Mouse (Mus musculus) fat pad, adult 2 months (tissue): ENCODE measurements around the gene Gsc2.
A peak's percentile ranks its signal among the peaks of the same experiment; 100 is the strongest.

Experiments
- DNase-seq: peaks from one replicate; pipeline ENCODE4 v3.0.0-alpha.2; 2011; ENCODE audit warnings: low read depth, low spot score; ENCODE audit errors: extremely low read depth

The Gsc2 gene

DNA sequence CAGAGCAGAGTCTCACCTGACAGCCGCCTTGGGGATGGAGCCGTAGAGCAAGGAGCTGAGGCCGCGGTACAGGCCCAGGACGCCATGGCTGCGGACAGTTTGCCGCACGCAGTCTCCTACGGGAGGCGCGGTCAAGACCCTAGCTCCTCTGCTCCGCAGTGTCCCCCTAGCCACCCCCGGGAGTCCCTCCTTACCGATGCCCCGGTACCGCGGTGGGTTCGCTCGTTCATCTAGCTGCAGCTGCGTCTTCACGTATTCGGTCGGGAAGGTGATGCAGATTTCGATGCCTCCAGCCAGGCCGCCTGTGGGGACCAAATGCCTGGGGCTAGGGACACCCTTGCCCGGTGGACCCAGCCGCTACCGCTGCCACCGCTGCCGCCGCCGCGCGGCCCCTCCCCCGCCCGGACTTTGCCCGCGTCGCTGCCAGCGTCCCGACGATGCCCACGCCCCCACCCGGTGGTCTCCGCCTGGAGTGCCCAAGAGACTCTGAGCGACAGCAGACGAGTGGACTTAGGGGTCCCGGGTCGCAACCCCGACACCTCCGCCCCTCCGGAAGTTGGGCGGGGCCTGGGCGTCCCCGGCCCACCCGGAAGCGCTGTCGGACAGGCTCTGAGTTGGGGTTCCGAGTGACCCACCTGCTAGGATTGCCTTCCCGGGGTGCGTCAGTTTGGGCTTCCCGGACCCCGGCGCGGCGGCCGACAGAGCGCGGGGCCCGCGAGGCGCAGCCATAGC lies 12.7 kb upstream of the Gsc2 start:
- no peak for DNase-seq

DNA sequence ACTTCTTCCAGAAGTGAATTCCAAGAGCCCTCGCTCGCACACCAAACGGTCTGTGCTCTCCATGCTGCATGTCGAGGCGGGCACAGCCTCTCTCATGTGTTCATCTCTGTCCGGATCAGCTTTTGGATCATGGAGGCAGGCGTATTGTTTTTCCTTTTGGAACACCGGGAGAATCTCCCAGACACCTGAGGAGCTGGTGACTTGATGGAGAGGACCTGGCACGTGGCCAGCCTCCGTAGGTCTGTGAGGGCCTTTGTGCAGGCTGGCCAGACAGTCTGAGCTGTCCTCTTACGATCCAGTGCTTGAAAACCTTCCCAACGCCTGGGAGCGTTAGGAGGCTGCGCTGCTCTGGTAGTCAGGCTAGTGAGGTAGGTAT lies 7.3 kb upstream of the Gsc2 start:
- no peak for DNase-seq

DNA sequence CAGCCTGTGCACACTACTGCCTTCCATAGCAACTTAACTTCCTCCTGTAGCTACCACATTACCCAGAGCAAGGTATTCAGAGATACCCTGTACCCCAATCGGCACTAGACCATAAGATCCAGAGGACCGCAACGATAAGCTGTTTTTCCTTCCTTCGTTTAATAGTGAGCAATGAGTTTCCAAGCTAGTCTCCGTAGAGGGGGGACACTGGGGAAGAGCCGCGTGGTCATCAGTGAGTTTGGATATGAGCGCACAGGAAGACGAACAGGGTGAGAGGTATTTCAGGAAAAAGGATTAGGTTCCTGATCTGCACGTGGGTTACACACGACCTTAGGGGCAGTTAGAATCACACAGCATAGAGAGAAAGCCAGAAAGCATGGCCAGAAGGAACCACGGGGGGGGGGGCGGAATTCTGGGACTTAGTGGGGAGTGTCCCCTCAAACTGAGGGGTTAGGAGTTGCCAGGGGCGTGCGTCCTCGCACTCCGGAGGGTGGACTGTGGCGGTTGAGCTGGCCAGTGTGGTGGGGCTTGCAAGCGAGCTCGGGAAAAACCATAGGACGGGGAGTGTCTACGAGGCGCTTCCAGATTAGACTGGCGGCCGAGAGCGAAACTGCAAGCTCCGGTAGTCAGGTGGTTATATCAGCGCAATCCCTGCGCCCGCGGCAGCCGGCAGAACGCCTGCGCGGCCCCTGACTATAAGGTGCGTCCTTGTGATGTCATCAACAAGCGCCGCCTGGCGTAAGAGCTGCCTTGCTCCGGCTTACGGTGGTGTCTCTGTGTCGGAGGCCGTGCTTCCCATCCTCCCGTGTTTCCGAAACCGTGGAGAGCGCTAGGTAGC lies 6.7 kb upstream of the Gsc2 start:
- DNase-seq = peak; percentile 61

DNA sequence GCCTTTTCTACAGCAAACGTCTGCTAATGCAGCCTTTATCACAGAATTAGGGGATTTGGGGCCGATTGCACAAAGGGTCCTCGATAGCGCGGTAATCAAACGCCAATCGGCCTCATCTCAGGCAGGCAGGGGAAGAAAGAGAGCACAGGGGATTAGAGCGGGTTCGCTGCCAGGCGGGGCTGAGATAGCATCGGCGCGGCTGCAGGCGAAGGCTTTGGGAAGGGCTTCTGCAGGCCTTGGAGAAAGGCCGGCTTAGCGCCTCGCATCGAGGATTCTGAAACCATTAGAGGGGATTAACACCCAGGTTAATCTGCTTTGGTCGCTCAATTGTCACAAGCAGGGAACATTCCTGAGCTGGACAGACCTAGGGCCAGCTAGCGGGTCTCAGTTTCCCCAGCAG lies 5.7 kb upstream of the Gsc2 start:
- DNase-seq = no peak

DNA sequence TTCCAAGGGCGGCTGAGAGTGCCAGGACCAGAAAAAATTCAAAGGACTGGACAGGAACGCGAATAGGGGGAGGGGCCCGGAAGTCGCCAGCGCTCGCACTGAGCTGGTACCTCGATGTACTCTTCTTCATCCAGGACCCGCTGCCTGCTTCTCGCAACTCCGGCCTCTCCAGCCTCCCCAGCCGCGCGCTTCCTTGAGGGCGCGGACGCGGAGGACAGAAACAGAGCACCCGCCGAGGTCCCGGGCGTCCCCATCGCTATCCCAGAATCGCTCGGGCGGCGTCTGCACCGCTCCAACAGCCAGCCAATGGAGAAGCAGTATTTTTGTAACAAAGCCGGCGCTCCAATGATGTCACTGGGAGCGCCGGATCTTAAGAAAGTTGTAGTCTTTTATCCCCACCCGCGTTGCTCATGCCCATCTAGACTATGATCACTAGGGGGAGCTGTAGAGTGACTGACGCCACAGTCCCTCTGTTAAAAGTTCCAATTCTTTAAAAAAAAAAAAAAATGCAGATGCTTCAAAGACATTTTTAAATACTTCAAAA lies 3.7 kb downstream of the Gsc2 start, which contains the start of gene Ess2:
Ess2 (minus strand) TSS at position 297 of the 544 bp plus-strand sequence.
- DNase-seq = peak; percentile 68

DNA sequence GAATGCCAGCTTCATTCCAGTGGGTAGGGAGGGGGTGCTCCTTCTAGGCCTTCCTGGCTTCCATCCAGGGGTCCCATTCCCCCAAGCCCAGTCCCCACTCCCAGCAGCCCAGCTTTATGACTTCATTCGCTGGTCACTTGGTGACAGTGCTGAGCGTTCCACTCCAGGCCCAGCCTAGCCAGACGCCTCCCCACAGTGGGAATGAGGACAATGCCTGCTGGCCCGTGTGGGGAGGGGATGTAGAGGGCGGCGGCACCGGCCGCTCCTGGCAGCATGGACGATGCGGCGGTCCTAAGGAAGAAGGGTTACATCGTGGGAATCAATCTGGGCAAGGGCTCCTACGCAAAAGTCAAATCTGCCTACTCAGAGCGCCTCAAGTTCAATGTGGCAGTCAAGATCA lies 16.4 kb downstream of the Gsc2 start, which contains the start of the genes Dgcr2 and Tssk2:
Dgcr2 (minus strand) TSS at position 101 of the 400 bp plus-strand sequence.
Tssk2 (plus strand) TSS at position 176 of the 400 bp plus-strand sequence.
- DNase-seq = no peak

DNA sequence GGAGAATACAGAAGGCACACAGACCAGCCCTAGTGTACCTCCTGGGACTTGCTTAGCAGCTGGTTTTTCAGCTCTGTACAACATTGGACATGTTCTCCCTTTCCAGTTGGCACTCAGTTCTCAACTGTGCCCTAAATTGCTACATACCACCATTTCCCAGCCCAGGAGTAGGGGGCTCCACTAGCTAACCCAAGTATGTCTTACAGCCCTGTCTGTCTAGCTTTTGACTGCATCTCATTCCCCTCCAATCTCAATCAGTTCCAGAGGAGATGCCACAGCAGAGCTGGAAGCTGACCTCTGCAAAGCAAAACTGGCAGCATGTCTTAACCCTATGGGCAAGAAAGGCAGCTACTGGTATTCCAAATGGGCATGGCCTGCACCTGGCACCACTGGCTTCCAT lies 18.8 kb downstream of the Gsc2 start:
- DNase-seq = no peak

DNA sequence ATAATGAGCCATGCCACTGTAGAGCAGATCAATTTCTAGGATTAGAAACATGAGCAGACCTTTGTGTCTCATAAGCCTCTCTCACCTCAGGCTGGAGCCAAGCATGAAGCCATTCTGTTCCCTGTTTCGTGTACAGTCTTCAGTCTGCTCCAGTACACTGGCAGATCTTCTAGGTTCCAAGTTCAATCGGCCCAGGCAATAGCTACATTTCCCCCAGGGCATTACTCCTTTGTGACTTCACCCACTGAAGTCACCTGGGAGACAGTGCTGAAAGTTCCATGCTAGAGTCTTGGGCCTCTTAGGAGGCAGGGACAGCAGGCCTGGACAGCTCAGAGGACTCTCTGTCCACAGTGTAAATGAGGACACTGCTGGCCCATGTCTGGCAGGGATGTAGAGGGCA lies 20.9 kb downstream of the Gsc2 start, which contains the start of gene Tssk1:
Tssk1 (plus strand) TSS at position 301 of the 400 bp plus-strand sequence.
- no peak for DNase-seq

DNA sequence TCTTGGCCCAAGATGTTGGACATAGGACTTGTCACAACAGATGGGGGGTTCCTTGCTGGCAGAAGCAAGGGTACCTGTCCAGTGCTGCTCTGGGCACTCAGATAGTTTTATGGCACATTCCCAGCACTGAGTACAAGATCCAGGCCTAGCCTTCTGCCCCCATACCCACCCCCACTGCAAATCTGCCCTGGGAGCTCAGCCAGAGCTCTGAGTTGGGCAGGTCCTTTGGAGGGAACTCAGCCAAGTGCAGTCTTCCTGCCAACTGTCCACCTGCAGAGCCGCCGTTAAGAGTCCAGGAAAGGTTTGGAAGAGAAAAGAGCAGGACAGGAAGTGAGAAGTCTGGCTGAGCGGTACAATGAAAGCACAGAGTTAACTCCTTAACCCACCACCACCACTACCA lies 22.3 kb downstream of the Gsc2 start:
- no peak for DNase-seq

DNA sequence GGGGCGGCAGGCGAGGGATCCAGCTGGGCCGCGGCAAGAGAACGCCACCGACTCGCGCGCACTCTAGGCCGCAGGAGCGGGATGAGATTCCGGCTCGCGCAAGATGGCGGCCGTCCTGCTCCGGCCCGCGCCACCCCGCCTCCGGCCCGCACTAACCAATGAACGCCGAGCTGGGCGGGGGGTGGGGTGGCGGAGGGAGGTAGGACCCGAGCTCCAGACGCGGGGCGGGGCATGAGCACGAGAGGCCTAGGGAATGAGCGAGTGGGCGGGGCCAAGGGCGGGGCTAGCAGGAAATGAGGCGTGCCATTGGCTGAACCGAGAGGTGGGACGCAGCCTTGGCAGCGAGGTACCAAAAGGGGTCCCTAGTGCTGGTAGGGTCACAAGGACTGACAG lies 23.3 kb downstream of the Gsc2 start, which contains the start of gene Gm20518:
Gm20518 (minus strand) TSS at position 105 of the 393 bp plus-strand sequence.
- no peak for DNase-seq

DNA sequence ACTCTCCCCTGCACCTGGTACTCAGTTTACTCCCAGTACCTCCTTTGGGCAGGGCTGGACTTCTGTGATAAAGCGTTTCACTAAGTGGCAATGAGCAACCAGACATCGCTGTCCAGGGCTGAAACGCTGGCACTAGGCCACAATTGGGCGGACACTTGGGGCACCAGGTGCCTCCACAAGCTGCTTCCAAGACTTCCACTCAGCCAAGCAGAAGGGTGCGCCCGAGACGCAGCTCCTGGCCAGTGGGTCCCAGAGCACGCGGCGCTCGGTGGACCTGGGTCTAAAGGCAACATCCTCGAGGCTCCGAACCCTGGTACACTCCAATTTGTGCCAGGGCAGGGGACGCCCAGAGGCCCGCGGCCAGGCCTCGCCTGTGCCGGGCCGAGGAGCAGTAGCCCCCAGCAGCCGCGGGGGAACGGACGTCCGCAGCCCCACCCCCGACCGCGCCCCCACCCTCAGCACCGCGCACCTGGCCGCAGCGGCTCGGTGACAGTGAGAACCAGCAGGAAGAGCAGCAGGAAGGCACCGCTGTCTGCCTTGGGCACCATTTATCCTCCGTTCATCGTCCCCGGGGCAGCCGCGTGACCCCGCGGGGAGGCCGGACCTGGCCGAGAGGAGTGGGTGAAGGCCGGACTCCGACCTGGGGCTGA lies 23.8 kb downstream of the Gsc2 start:
- DNase-seq = no peak

DNA sequence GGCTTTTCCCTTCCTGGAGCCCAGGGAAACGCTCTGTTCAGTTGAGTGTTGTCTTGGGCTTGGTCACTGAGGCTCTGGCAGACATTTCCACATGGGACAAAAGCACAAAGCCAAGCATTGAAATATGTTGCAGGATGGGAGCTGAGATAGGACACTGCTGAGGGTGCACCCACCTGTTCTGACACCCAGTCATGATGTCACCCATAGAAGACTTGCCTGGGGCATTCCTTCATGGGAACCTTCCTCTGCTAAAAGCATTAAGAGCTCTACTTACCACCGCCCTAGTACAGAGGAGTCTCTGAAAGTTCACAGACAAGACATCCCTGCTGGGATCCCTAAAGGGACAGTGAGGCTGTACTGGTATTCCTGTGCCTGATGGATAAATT lies 24.5 kb downstream of the Gsc2 start:
- DNase-seq = no peak

DNA sequence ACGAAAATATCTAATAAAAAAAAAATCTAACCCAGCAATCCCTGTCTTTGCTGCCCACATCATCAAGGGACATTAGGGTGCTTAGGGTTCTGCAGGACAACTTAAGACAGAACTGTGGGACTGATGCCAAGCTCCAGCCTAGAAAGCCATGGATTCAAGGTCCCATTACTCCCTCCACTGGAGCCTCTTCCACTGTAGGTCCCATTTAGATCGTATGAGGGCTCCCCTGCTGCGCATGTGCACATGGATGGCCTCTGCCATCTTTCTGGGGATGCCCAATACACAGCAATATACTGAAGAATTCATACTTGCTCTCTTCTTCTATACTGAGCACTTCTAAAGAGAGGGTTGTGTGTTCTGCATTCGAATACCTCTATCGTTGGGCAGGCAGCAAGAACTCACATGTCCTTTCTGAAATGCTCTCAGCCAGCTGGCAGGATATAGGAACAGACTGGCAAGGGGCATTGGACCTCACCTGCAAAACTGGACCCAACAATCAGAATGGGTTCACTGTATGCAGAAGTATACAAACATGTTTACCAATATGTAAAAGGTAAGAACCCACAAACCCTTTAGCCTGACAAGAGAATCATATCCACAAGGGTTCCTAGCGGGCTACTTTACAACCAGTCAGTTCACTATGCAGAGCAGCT lies 25.0 kb downstream of the Gsc2 start:
- DNase-seq = no peak

DNA sequence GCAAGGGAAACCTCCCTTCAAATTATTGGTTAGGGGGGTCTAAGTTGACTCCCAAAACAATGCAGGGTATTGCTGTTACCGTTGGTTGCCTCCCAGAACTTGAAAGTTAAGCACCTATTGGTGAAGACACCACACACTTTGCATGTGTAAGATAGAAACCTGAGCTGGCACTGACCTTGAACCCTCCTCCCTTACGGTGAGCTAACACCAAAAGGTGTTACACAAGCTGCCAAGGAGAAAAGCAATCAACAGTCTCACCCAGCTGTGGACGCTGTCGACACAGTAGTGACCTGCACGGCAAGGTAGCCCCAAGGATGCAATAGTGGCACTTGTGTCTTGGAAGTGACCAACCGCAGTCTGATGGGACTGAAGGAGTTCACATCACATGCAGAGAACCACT lies 30.7 kb downstream of the Gsc2 start:
- DNase-seq = no peak

DNA sequence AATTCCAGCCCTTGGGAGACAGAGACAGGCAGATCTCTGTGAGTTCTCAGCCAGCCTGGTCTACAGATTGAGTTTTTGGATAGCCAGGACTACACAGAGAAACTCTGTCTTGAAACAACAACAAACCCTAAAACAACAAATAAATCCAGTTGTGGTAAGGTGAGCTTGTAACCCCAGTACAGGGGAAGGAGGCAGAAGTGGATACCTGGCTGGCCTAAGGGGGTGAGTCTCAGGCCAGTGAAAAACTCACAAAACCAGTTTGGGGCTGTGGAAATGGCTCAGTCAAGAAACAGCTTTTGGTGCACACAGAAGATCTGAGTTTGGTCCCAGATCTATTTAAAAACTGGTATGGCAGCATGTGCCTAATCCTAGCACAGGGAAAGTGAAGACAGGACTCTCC lies 32.7 kb downstream of the Gsc2 start:
- no peak for DNase-seq

DNA sequence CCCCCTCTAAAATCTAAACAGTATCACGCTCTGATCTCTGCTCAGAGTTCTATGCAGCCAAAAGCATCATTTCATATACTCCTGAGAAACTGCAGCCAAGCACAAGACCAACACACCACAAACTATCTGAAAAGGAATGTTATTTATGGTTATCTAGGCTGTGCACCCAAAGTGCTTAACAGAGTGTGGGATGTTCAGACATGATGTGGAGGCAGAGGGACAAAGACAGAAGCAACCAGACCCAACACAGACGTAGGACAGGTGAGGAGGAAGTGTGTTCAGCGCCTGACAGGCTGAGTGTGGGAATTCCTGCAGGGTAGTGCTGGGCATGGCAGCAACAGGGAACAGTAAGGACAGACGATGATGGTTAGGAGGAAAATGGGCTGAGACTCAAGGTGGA lies 35.3 kb downstream of the Gsc2 start:
- DNase-seq = no peak

DNA sequence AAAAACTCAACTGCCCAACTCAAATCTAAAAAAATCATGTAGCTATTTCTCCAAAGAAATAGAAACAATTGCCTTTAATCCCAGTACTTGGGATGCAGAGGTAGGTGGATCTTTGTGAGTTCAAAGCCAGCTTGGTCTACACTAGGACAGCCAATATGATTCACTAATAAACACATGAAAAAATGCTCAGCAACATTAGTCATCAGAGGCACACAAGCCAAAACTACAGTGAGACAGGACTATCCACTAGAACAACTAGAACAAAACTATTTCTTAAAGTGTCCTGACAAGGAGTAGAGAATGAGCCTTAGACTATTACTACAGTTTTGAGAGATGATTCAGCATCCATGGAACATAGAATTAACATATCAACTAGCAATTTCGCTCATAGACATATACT lies 38.8 kb downstream of the Gsc2 start:
- DNase-seq = no peak

DNA sequence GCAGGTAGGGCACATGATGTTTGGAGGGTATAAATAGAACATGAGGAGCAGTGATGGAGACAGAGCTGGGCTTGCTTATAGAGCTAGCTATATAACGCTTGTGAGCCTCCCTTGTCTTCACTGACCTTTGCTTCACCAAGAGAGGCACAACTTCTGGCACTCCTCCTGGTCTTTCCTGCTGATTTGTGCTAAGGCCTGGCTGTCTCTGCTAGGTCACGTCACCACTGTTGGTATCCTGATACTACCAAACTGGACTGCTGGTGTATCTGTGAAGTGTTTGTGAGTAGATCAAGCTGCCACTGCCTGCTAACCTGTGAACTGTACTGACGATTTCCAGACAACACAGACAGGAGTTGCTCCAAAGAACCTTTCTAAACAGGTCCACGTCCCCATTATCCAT lies 39.7 kb downstream of the Gsc2 start:
- no peak for DNase-seq

DNA sequence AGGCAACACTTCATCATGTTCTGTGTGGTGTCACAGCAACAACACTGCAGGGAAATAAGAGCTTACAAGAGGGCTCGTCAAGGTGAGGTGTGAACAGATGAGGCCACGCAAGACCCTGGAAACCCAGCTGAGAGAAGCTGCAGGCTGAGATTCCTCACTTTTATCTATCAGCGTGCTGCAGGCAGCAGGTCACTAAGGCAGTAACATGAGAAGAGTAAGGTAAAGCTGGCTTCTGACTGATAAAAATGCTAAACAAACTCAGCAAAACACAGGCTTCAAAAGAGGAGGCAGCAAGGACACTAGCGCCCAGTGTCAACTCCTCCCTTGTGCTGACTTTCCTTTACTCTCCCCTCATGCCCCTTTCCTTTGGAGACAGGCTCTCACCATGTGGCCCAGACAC lies 41.9 kb downstream of the Gsc2 start:
- no peak for DNase-seq

DNA sequence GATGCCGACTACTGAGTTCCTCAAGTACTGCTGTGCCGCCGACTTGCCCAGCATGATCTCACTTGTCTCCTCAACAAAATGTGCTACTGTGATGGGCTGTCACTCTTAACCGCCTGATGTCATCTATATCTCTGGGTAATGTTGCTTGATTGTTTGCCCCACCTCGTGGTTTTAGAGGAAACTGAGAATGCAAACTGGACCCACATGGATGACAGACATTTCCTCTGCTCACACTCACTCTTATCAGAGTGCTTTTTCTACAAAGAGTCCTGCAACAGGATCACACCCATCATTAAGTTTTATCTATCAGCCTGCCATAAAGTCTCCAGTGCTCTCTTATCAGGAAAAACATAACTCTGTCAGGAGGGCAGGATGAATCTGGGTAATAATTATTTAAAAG lies 43.6 kb downstream of the Gsc2 start:
- no peak for DNase-seq

DNA sequence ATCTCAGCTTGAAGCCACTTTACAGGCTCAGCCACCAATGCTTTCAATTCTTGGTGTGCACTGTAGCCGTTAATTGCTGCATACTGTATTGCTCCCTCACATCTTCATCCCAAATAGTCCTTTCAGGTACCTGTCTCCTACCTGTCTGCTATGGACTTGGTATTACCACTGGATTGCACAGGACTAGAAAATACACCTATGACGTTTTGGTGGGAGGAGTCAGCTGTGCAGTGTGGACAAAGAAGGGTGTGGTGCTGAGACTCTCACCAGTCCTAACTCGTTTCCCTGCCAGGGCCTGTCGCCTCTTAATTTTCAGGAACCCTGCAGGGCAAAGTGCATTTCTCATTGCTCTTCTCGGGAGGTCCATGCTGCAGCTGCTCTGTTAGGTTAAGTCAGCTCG lies 49.1 kb downstream of the Gsc2 start:
- no peak for DNase-seq
